ENCODE assay signal across 9 mouse cellular contexts in the genomic region with DNA sequence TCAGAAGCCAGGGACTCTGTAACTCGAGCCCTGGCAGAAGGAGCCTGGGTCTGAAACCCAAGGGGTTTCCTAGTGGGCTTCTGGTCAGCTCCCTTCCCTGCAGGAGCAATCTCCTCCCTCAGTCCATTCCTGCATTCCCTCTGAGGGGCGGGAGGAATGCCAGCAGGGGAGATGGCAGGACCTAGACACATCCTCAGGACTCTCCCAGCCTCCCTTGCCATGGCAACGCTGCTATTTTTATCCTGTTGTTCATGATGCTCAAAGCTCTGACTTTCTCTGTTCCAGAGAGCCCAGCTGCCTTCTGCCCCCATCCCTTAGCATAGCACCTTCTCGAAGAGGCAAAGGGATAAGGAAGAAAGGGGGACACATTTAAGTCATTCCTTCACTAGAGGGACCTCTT. TPM values are rescaled to one million over a fixed set of nuclear protein-coding genes. Genes with fewer than 3 reads are reported as not detected.
A peak's percentile ranks its signal among the peaks of the same experiment; 100 is the strongest.
DNase-seq lines count a peak whose midpoint lies in the region; ATAC-seq and TF ChIP-seq lines count a peak whose summit lies in the region.
"Had no signal": no experiment of that assay in that cellular context is flagged by ENCODE, and none has a peak within 500 bp of the region (broad histone marks: within the 10 kb centered on the region; RNA-seq: fewer than 3 reads in every experiment).

No protein-coding gene starts in this region.

- TF ChIP-seq CTCF in forebrain, postnatal 0 days (IDR thresholded peaks at IDR 0.05; ENCODE audit: low read depth): no peak
- TF ChIP-seq CTCF in thymus, adult 2 months (IDR thresholded peaks at IDR 0.05; ENCODE audit: borderline replicate concordance, control insufficient read depth, extremely low read depth, insufficient read depth, low read length, poor library complexity): no peak

- H3K27ac ChIP-seq in forebrain, postnatal 0 days (ENCODE audit: low read depth, low read length): peak overlapping the region; percentile 69
- peak overlapping the region; percentile 60 for H3K27ac ChIP-seq in midbrain, embryonic 14.5 days (replicated peaks; ENCODE audit: low read depth, low read length)
- H3K27ac ChIP-seq in thymus, adult 2 months (ENCODE audit: control insufficient read depth, insufficient read depth, low read length): no peak overlapping the region

- DNase-seq in embryo, embryonic 10 days (ENCODE audit: low spot score): peak; percentile 59
- no peak for DNase-seq in embryo, embryonic 11 days
- peak; percentile 57 for DNase-seq in cerebellum, adult 11 months
- DNase-seq in forebrain, postnatal 0 days: peak; percentile 77
- peak; percentile 73 for DNase-seq in midbrain, embryonic 14.5 days
- DNase-seq in T-cell, adult 2 months (ENCODE audit: low spot score): no peak
- no peak for DNase-seq in thymus, adult 2 months

- H3K4me2 ChIP-seq in forebrain, postnatal 0 days (ENCODE audit: low read depth): peak overlapping the region; percentile 16
- H3K4me2 ChIP-seq in midbrain, embryonic 14.5 days (ENCODE audit: low read length): no peak overlapping the region

- no peaks in the 10 kb centered on the region for H3K9me3 ChIP-seq in forebrain, postnatal 0 days (ENCODE audit: low read length)
- no peaks in the 10 kb centered on the region for H3K9me3 ChIP-seq in midbrain, embryonic 14.5 days (ENCODE audit: control insufficient read depth, low read length)

- no peak overlapping the region for H3K4me3 ChIP-seq in forebrain, postnatal 0 days (ENCODE audit: low read depth, low read length)
- H3K4me3 ChIP-seq in midbrain, embryonic 14.5 days (replicated peaks; ENCODE audit: low read depth, low read length): no peak overlapping the region
- H3K4me3 ChIP-seq in thymus, adult 2 months (ENCODE audit: control insufficient read depth, insufficient read depth, low read length): no peak overlapping the region

- WGBS in forebrain, postnatal 0 days: 8% methylated on average over 4 of the region's 4 CpGs
- WGBS in midbrain, embryonic 14.5 days: 8% methylated on average over 4 of the region's 4 CpGs
- WGBS in thymus, adult 2 months: 60% methylated on average over 4 of the region's 4 CpGs

- H3K27me3 ChIP-seq in forebrain, postnatal 0 days (ENCODE audit: insufficient read depth, low read length): no peaks in the 10 kb centered on the region
- no peaks in the 10 kb centered on the region for H3K27me3 ChIP-seq in midbrain, embryonic 14.5 days (ENCODE audit: control insufficient read depth, insufficient read depth, low read length)
- no peaks in the 10 kb centered on the region for H3K27me3 ChIP-seq in thymus, adult 2 months (ENCODE audit: control insufficient read depth, insufficient read depth, low read length)

- H3K9ac ChIP-seq in forebrain, postnatal 0 days: no peak overlapping the region
- no peak overlapping the region for H3K9ac ChIP-seq in midbrain, embryonic 14.5 days (replicated peaks; ENCODE audit: low read length)

- H3K36me3 ChIP-seq in forebrain, postnatal 0 days (ENCODE audit: insufficient read depth): no peaks in the 10 kb centered on the region
- H3K36me3 ChIP-seq in midbrain, embryonic 14.5 days (ENCODE audit: control insufficient read depth, insufficient read depth, low read length): 0 out of 2 replicates have a peak, but pooled peaks cover 8% of the 10 kb centered on the region
- no peaks in the 10 kb centered on the region for H3K36me3 ChIP-seq in thymus, adult 2 months (ENCODE audit: control insufficient read depth, insufficient read depth, low read length)

- no peak for TF ChIP-seq POLR2A in thymus, adult 2 months (IDR thresholded peaks at IDR 0.05; ENCODE audit: control insufficient read depth, extremely low read depth, insufficient read depth, low read length, poor library complexity)

- peaks cover 48% of the 10 kb centered on the region for H3K4me1 ChIP-seq in forebrain, postnatal 0 days (ENCODE audit: insufficient read depth)
- peaks cover 55% of the 10 kb centered on the region for H3K4me1 ChIP-seq in midbrain, embryonic 14.5 days (ENCODE audit: control insufficient read depth, insufficient read depth, low read length)
- no peaks in the 10 kb centered on the region; the same call in 1 of the 2 replicates for H3K4me1 ChIP-seq in thymus, adult 2 months (replicated peaks; ENCODE audit: control insufficient read depth, insufficient read depth, low read length)

- ATAC-seq in forebrain, postnatal 0 days: peak; percentile 60
- 0 out of 2 replicates have a peak, but pooled peaks have one; percentile 22 for ATAC-seq in midbrain, embryonic 14.5 days (ENCODE audit: low FRiP score, low TSS enrichment)
- ATAC-seq in CD4-positive, CD25-positive, alpha-beta regulatory T cell, adult 4 months: no peak

RNA-seq across cellular contexts. Expression of gene AC124108.1, which starts 16.9 kb away (rescaled TPM):
- total RNA-seq in forebrain, postnatal 0 days (2014; rRNA removed): 3.4 and 5.0 TPM in 2 replicates
- polyA plus RNA-seq in forebrain, postnatal 0 days (2015; fragmentation: Nextera tagmentation; extraction: Ambion mirVana): 0.31 and 0.48 TPM in 2 replicates
- polyA plus RNA-seq in midbrain, embryonic 14.5 days (2014; fragmentation: Nextera tagmentation; extraction: Ambion mirVana): 4.4 and 4.5 TPM in 2 replicates
- not detected for polyA plus RNA-seq in CD4-positive, CD25-positive, alpha-beta regulatory T cell, adult 4 months (2017; shearing (Covaris generic))
- polyA plus RNA-seq in thymus, adult 2 months (2012; rRNA removed): 0.03 TPM in 1 of 2 replicates, not detected in the other

RNA-seq across cellular contexts. Expression of gene Lemd1, which starts 16.9 kb away (rescaled TPM):
- total RNA-seq in forebrain, postnatal 0 days (2014; rRNA removed): 13.3 and 14.9 TPM in 2 replicates
- polyA plus RNA-seq in forebrain, postnatal 0 days (2015; fragmentation: Nextera tagmentation; extraction: Ambion mirVana): 14.7 and 15.1 TPM in 2 replicates
- 21.2 and 23.2 TPM in 2 replicates for polyA plus RNA-seq in midbrain, embryonic 14.5 days (2014; fragmentation: Nextera tagmentation; extraction: Ambion mirVana)
- polyA plus RNA-seq in CD4-positive, CD25-positive, alpha-beta regulatory T cell, adult 4 months (2017; shearing (Covaris generic)): not detected
- not detected in 2 replicates for polyA plus RNA-seq in thymus, adult 2 months (2012; rRNA removed)

RNA-seq across cellular contexts. Expression of gene Gm10188, which starts 21.4 kb away (rescaled TPM):
- 0.92 TPM in 1 of 2 replicates, not detected in the other for total RNA-seq in forebrain, postnatal 0 days (2014; rRNA removed)
- polyA plus RNA-seq in forebrain, postnatal 0 days (2015; fragmentation: Nextera tagmentation; extraction: Ambion mirVana): not detected in 2 replicates
- polyA plus RNA-seq in midbrain, embryonic 14.5 days (2014; fragmentation: Nextera tagmentation; extraction: Ambion mirVana): 0.70 TPM in 1 of 2 replicates, not detected in the other
- polyA plus RNA-seq in CD4-positive, CD25-positive, alpha-beta regulatory T cell, adult 4 months (2017; shearing (Covaris generic)): not detected
- polyA plus RNA-seq in thymus, adult 2 months (2012; rRNA removed): not detected in 2 replicates
- polyA plus RNA-seq: limb, embryonic 11.5 days had no signal

Comparison
In these comparisons a context has a peak if more than half of its experiments do, and no peak if none do; other contexts are left out.
1. DNase-seq: peak in embryo, embryonic 10 days (single experiment), cerebellum, adult 11 months (single experiment), forebrain, postnatal 0 days (single experiment) and midbrain, embryonic 14.5 days (single experiment); none in embryo, embryonic 11 days (single experiment), T-cell, adult 2 months (single experiment) and thymus, adult 2 months (single experiment).
2. RNA of gene Lemd1, which starts 16.9 kb away (polyA plus RNA-seq): 21.2 to 23.2 TPM in midbrain, embryonic 14.5 days and 14.7 to 15.1 TPM in forebrain, postnatal 0 days; not detected in CD4-positive, CD25-positive, alpha-beta regulatory T cell, adult 4 months and not detected in thymus, adult 2 months; every median in the first group is over 10 times any median in the second.